Mouse (Mus musculus): ENCODE results near the gene Fabp6. TPM values are rescaled to one million over a fixed set of nuclear protein-coding genes. Genes with fewer than 3 reads are reported as not detected.
A peak's percentile ranks its signal among the peaks of the same experiment; 100 is the strongest.

Gene Fabp6
- polyA plus RNA-seq, 1 experiment from 2014 or later = not detected

DNA sequence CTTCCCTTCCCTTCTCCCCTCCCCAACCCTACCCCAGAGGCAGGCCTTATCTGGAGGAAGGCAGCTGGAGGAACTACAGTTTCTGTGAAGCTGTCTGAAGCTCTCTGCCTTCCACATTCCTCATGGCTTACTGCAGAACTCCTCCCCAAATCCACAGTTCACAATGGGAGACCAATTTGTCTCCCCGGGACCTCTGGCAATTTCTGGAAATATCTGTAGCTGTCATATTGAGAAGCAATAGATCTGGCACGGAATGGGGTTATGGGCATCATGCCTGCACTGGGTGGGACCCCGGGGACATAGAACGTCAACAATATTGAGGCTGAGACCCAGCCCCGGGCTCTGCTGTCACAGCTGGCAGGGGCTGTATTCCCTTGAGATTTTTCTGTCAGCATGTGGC is 16.6 kb upstream of the Fabp6 start:
- peaks cover 11 to 14% of the 10 kb centered on the region in 2 experiments for H3K4me1 ChIP-seq (ENCODE audit: control insufficient read depth in 2 of 2, insufficient read depth in 2 of 2, low read length in 2 of 2)
- no peaks in the 10 kb centered on the region for H3K27me3 ChIP-seq (ENCODE audit: control insufficient read depth, insufficient read depth, low read length)
- no peak overlapping the region for H3K4me3 ChIP-seq (ENCODE audit: control insufficient read depth in 1 of 2, insufficient read depth in 1 of 2, low read depth in 1 of 2, low read length in 2 of 2)
- ATAC-seq (ENCODE audit: insufficient number of reproducible peaks, insufficient read depth, low FRiP score, low read depth) = no peak
- peak overlapping the region; percentile 24; the same call in 1 of the 2 replicates for H3K4me2 ChIP-seq (ENCODE audit: low read length)
- H3K9me3 ChIP-seq (ENCODE audit: control insufficient read depth, low read length) = no peaks in the 10 kb centered on the region
- 35% methylated on average over 5 of the region's 5 CpGs for WGBS
- no peak overlapping the region for H3K9ac ChIP-seq (ENCODE audit: low read length)
- peak overlapping the region; percentile 55 to 70 for H3K27ac ChIP-seq (replicated peaks in 1 of 2; ENCODE audit: control insufficient read depth in 1 of 2, insufficient read depth in 1 of 2, low read depth in 2 of 2, low read length in 2 of 2)
- no peaks in the 10 kb centered on the region for H3K36me3 ChIP-seq (ENCODE audit: control insufficient read depth, insufficient read depth, low read length)

DNA sequence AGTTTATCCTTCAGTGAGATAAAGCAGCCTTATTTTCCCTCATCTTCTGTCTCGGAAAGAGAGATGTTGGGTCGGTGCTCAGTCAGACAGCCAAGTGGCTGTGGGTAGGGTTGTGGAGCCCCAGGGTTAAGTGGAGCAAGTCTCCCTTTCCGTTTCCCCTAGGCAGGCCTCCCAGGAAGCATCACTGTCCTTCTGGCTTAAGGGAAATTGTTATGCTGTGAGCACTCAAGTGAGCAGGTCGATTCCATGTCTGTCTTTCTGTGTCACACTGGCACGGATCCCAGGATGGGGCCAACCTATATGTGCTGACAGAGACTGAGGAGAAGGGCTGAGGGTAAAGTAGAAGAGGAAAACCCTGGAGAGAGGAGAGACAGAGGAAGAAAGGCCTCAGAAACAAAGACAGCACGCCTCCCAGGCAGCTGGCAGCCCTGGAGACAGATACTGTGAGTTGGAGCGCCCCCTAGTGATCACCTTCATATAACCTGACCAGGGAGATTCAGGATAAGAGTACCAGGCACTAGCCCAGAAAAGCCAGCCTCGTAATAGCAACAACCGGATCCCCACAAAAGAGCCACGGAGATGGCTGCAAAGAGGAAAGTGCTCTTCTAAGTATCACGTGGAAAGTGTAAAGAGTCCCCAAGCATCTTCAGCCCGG is 11.6 kb upstream of the Fabp6 start:
- Histone ChIP-seq H3K9me3 (ENCODE audit: control insufficient read depth, low read length) (no peaks in the 10 kb centered on the region), H3K4me3 (ENCODE audit: control insufficient read depth in 1 of 2, insufficient read depth in 1 of 2, low read depth in 1 of 2, low read length in 2 of 2) (no peak overlapping the region), H3K4me2 (ENCODE audit: low read length) (no peak overlapping the region), H3K27me3 (ENCODE audit: control insufficient read depth, insufficient read depth, low read length) (no peaks in the 10 kb centered on the region), H3K4me1 (ENCODE audit: control insufficient read depth in 2 of 2, insufficient read depth in 2 of 2, low read length in 2 of 2) (peaks cover 14% of the 10 kb centered on the region in 2 experiments), H3K9ac (ENCODE audit: low read length) (peak overlapping the region; percentile 59), H3K36me3 (ENCODE audit: control insufficient read depth, insufficient read depth, low read length) (no peaks in the 10 kb centered on the region), H3K27ac (replicated peaks in 1 of 2; ENCODE audit: control insufficient read depth in 1 of 2, insufficient read depth in 1 of 2, low read depth in 2 of 2, low read length in 2 of 2) (peak overlapping the region; percentile 68)
- 15% methylated on average over 12 of the region's 12 CpGs for WGBS
- peak; percentile 67; the same call in 1 of the 2 replicates for ATAC-seq (ENCODE audit: insufficient number of reproducible peaks, insufficient read depth, low FRiP score, low read depth)

DNA sequence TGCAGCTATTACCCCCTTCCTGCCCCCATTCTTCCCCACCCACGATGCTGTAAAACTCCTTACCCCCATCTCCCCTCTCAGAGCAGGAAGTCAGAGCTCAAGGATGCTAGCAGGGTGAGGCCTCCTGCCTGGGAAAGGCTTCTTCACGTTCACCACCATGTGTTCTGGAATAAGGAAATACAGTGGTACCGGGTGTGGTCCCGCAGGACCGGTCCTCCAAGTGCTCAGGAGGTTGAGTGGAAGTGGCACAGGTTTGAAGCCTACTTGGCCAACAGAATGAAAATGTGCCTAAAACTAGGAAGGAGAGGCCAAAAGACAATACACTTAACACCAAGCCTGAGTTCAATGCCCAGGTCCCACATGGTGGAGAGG is 9.3 kb upstream of the Fabp6 start:
- H3K4me1 ChIP-seq (ENCODE audit: control insufficient read depth in 2 of 2, insufficient read depth in 2 of 2, low read length in 2 of 2) = peaks cover 7 to 18% of the 10 kb centered on the region in 2 experiments

DNA sequence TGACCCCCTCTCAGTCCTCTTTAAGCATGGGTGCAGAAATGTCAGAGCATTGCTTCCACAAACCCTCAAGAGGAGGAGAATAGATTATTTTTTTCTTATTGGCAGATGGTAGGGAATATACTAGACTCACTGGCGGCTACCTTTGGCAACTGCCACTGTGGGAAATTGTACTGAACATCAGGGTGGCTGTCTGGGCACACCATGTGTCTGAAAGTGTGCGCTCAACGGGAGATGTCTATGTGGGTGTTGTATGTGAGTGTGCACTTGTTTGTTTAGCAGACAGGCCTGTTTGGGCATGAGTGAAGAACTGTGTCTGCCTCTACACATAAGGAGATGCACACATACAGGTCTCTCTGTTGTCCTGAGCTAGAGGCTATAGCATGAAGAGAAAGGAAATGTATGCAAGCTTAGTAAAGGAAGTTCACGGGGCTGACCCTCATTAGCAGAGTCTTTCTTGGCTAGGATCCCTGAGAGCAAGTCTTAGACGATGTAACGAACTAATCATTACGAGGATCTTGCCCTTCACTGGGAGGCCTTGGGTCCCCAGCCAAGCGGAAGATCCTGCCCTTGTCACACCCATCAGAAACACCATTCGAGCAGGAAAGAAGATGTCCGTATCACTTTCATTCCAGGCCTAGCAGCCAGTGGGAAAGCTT is 8.8 kb upstream of the Fabp6 start:
- H3K27me3 ChIP-seq (ENCODE audit: control insufficient read depth, insufficient read depth, low read length) = no peaks in the 10 kb centered on the region
- no peak overlapping the region for H3K4me3 ChIP-seq (ENCODE audit: control insufficient read depth in 1 of 2, insufficient read depth in 1 of 2, low read depth in 1 of 2, low read length in 2 of 2)
- ATAC-seq (ENCODE audit: insufficient number of reproducible peaks, insufficient read depth, low FRiP score, low read depth) = no peak
- no peaks in the 10 kb centered on the region for H3K9me3 ChIP-seq (ENCODE audit: control insufficient read depth, low read length)
- no peak overlapping the region for H3K4me2 ChIP-seq (ENCODE audit: low read length)
- H3K4me1 ChIP-seq (ENCODE audit: control insufficient read depth in 2 of 2, insufficient read depth in 2 of 2, low read length in 2 of 2) = peaks cover 7 to 18% of the 10 kb centered on the region in 2 experiments
- no peak overlapping the region for H3K9ac ChIP-seq (ENCODE audit: low read length)
- no peaks in the 10 kb centered on the region for H3K36me3 ChIP-seq (ENCODE audit: control insufficient read depth, insufficient read depth, low read length)
- no peak overlapping the region for H3K27ac ChIP-seq (replicated peaks in 1 of 2; ENCODE audit: control insufficient read depth in 1 of 2, insufficient read depth in 1 of 2, low read depth in 2 of 2, low read length in 2 of 2)
- WGBS = 74% methylated on average over 10 of the region's 10 CpGs

More for the DNA sequence above, 9.3 kb upstream of the Fabp6 start:
- H3K4me2 ChIP-seq (ENCODE audit: low read length) = no peak overlapping the region
- H3K36me3 ChIP-seq (ENCODE audit: control insufficient read depth, insufficient read depth, low read length) = no peaks in the 10 kb centered on the region
- H3K27ac ChIP-seq (replicated peaks in 1 of 2; ENCODE audit: control insufficient read depth in 1 of 2, insufficient read depth in 1 of 2, low read depth in 2 of 2, low read length in 2 of 2) = no peak overlapping the region
- no peak for ATAC-seq (ENCODE audit: insufficient number of reproducible peaks, insufficient read depth, low FRiP score, low read depth)
- H3K27me3 ChIP-seq (ENCODE audit: control insufficient read depth, insufficient read depth, low read length) = no peaks in the 10 kb centered on the region
- H3K9ac ChIP-seq (ENCODE audit: low read length) = no peak overlapping the region
- no peaks in the 10 kb centered on the region for H3K9me3 ChIP-seq (ENCODE audit: control insufficient read depth, low read length)
- WGBS = 73% methylated on average over 5 of the region's 5 CpGs
- no peak overlapping the region for H3K4me3 ChIP-seq (ENCODE audit: control insufficient read depth in 1 of 2, insufficient read depth in 1 of 2, low read depth in 1 of 2, low read length in 2 of 2)

DNA sequence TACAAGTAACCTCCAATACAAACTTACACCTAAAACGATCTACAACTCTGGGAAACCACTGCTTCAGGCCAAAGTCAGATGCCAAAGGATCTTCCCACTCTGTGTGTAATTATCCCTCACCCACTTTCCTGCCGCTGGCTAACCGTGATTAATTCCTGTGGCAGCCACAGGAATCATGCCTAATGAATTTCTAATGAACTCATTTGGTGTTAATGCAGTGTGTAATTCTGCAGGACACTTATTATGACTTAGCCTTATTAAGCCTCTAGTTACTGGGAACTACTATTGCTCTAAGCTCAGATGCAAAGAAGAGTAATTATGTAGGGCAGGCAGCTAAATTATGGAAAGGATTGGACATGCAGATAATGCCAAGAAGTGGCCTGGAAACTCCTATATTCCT is 7.1 kb upstream of the Fabp6 start:
- no peak for ATAC-seq (ENCODE audit: insufficient number of reproducible peaks, insufficient read depth, low FRiP score, low read depth)
- H3K27ac ChIP-seq (replicated peaks in 1 of 2; ENCODE audit: control insufficient read depth in 1 of 2, insufficient read depth in 1 of 2, low read depth in 2 of 2, low read length in 2 of 2) = no peak overlapping the region
- H3K4me2 ChIP-seq (ENCODE audit: low read length) = no peak overlapping the region
- H3K4me1 ChIP-seq (ENCODE audit: control insufficient read depth in 2 of 2, insufficient read depth in 2 of 2, low read length in 2 of 2) = peaks cover 6 to 14% of the 10 kb centered on the region in 2 experiments
- no peak overlapping the region for H3K9ac ChIP-seq (ENCODE audit: low read length)
- H3K4me3 ChIP-seq (ENCODE audit: control insufficient read depth in 1 of 2, insufficient read depth in 1 of 2, low read depth in 1 of 2, low read length in 2 of 2) = no peak overlapping the region
- no peaks in the 10 kb centered on the region for H3K27me3 ChIP-seq (ENCODE audit: control insufficient read depth, insufficient read depth, low read length)
- no peaks in the 10 kb centered on the region for H3K9me3 ChIP-seq (ENCODE audit: control insufficient read depth, low read length)
- WGBS = 87% methylated on average over 3 of the region's 3 CpGs
- no peaks in the 10 kb centered on the region for H3K36me3 ChIP-seq (ENCODE audit: control insufficient read depth, insufficient read depth, low read length)

DNA sequence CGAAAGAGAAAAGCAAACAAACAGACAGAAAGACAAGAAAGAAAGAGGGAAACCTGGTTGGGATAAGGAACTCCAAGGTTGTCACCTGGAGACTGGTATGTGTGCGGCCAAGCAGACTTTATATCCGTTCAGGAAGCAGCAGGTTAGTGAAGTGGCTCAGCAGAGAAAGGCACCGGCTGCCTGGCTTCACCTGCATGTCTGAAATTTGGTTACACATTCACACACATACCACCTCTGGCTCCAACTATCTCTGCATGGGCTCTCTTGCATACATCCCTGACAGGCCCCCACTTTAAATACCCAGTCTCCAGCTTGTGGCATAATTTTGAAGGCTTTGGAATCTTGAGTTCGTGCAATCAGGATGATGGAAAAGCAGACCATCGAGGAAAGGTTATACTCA is 4.5 kb upstream of the Fabp6 start:
- Histone ChIP-seq H3K27ac (replicated peaks in 1 of 2; ENCODE audit: control insufficient read depth in 1 of 2, insufficient read depth in 1 of 2, low read depth in 2 of 2, low read length in 2 of 2) (no peak overlapping the region), H3K4me2 (ENCODE audit: low read length) (no peak overlapping the region), H3K9ac (ENCODE audit: low read length) (no peak overlapping the region), H3K4me3 (ENCODE audit: control insufficient read depth in 1 of 2, insufficient read depth in 1 of 2, low read depth in 1 of 2, low read length in 2 of 2) (no peak overlapping the region), H3K36me3 (ENCODE audit: control insufficient read depth, insufficient read depth, low read length) (no peaks in the 10 kb centered on the region), H3K4me1 (ENCODE audit: control insufficient read depth in 2 of 2, insufficient read depth in 2 of 2, low read length in 2 of 2) (peaks cover 0 to 6% of the 10 kb centered on the region in 2 experiments; a peak in 1 of 4 replicates), H3K27me3 (ENCODE audit: control insufficient read depth, insufficient read depth, low read length) (no peaks in the 10 kb centered on the region), H3K9me3 (ENCODE audit: control insufficient read depth, low read length) (no peaks in the 10 kb centered on the region)
- no peak for ATAC-seq (ENCODE audit: insufficient number of reproducible peaks, insufficient read depth, low FRiP score, low read depth)
- WGBS = 79% methylated on average over 6 of the region's 6 CpGs

DNA sequence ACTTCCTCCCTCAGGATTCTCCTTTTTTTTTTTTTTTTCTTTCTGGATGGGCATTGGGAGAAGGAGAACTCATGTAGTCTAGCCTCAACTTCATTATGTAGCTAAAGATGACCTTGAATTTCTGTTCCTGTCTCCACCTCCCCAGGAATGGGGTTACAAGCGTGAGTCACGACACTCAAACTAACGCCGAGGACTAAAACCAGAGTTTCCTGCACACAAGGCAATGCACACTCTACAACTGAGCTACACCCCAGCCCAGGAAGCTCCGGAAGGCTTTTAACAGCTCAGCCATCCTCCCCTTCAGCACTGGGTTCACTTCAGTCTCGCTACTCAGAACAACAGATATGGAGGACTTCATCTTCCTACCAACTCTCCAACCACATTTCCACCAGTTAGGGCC is 3.6 kb upstream of the Fabp6 start:
- H3K9me3 ChIP-seq (ENCODE audit: control insufficient read depth, low read length) = no peaks in the 10 kb centered on the region
- WGBS = 75% methylated on average over 6 of the region's 6 CpGs
- ATAC-seq (ENCODE audit: insufficient number of reproducible peaks, insufficient read depth, low FRiP score, low read depth) = no peak

More for the DNA sequence above, 3.6 kb upstream of the Fabp6 start:
- Histone ChIP-seq H3K4me2 (ENCODE audit: low read length) (no peak overlapping the region), H3K36me3 (ENCODE audit: control insufficient read depth, insufficient read depth, low read length) (no peaks in the 10 kb centered on the region), H3K27ac (replicated peaks in 1 of 2; ENCODE audit: control insufficient read depth in 1 of 2, insufficient read depth in 1 of 2, low read depth in 2 of 2, low read length in 2 of 2) (no peak overlapping the region), H3K9ac (ENCODE audit: low read length) (no peak overlapping the region), H3K4me3 (ENCODE audit: control insufficient read depth in 1 of 2, insufficient read depth in 1 of 2, low read depth in 1 of 2, low read length in 2 of 2) (no peak overlapping the region), H3K27me3 (ENCODE audit: control insufficient read depth, insufficient read depth, low read length) (no peaks in the 10 kb centered on the region), H3K4me1 (ENCODE audit: control insufficient read depth in 2 of 2, insufficient read depth in 2 of 2, low read length in 2 of 2) (peaks cover 0 to 6% of the 10 kb centered on the region in 2 experiments; a peak in 1 of 4 replicates)

Measured in heart, embryonic 14.5 days (tissue).